Mouse (Mus musculus) B cell, adult (primary cell): Measurements from ENCODE around the gene Gm7970. TPM values are rescaled to one million over a fixed set of nuclear protein-coding genes. Genes with fewer than 3 reads are reported as not detected.

Experiments used
- total RNA-seq: library from RNA; stranded (reverse); gene quantifications from 4 replicates; pipeline ENCODE4 v1.2.4, GENCODE M21; 2023; ENCODE audit not compliant: inconsistent age

Gm7970 gene
- total RNA-seq = not detected in 4 replicates

DNA sequence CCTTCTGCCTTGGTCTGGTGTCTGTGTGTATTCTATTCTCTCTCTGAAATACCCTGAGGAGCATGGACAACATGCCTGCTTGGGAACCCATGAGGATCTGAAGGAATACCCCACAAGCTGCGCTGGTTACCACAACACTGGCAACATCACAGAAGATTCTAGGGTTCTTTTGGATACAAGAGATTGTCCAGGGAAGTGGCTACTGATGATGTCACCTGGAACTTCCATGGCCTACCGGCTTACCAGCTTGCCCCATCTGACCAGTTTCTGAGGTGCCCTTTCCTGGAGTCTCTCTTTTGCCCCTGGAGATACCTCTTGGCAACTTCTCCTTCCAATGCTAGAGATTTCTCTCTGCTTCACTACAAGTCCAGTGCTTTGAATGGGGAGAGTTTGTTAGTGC is at the start of gene Gm7970:
Gm7970 (minus strand) TSS at position 101 of the 400 bp plus-strand sequence.

DNA sequence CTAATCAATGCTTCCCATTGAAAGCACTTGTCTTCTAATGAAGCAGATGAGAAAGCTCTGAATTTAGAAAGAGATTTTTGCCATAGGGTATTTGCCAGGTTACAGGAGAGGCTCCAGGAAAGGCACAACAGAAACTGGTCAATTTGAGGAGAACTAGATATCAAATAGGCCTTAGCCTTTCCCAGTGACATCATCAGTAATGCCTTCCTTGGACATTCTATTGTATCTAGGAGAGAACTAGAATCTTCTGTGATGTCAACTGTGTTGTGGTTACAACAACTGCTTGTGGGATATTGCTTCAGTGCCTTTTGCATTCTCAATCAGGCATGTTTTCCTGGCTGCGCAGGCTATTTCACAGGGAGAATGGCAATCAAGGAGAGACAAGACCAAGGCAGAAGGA is 17.5 kb upstream of the Gm7970 start, which contains the start of gene 1700049E17Rik2:
1700049E17Rik2 (plus strand) TSS at position 301 of the 400 bp plus-strand sequence.

Other genes with a start within 250 kb of the Gm7970 start
- not detected in 4 replicates for gene Gm5798, start 207.0 kb downstream of the Gm7970 start, total RNA-seq
- gene Gm7945, start 169.2 kb downstream of the Gm7970 start, total RNA-seq = not detected in 4 replicates
- gene Gm6482, start 147.3 kb downstream of the Gm7970 start, total RNA-seq = not detected in 4 replicates
- gene Gm7954, start 102.1 kb downstream of the Gm7970 start, total RNA-seq = not detected in 4 replicates
- not detected in 4 replicates for gene Gm3486, start 66.1 kb downstream of the Gm7970 start, total RNA-seq
- gene 1700049E17Rik2, start 17.6 kb upstream of the Gm7970 start, total RNA-seq = not detected in 4 replicates
- not detected in 4 replicates for gene Gm3072, start 69.0 kb upstream of the Gm7970 start, total RNA-seq
- not detected in 4 replicates for gene Gm3676, start 90.9 kb upstream of the Gm7970 start, total RNA-seq
- gene Gm8068, start 146.3 kb upstream of the Gm7970 start, total RNA-seq = not detected in 4 replicates
- not detected in 4 replicates for gene Gm7929, start 195.0 kb upstream of the Gm7970 start, total RNA-seq
- not detected in 4 replicates for gene Gm47189, start 216.9 kb upstream of the Gm7970 start, total RNA-seq